Mouse (Mus musculus) spleen, postnatal 0 days (tissue): ENCODE results near the gene Slc8a1. TPM values are rescaled to one million over a fixed set of nuclear protein-coding genes. Genes with fewer than 3 reads are reported as not detected.

Experiments
- polyA plus RNA-seq: library from polyadenylated mRNA; unstranded; fragments of >200 nt; fragmentation: Nextera tagmentation; extraction: Ambion mirVana; gene quantifications from 2 replicates; pipeline ENCODE4 v1.2.1, GENCODE M21; 2015

Slc8a1 gene
- polyA plus RNA-seq: 2.8 and 3.8 TPM in 2 replicates

DNA sequence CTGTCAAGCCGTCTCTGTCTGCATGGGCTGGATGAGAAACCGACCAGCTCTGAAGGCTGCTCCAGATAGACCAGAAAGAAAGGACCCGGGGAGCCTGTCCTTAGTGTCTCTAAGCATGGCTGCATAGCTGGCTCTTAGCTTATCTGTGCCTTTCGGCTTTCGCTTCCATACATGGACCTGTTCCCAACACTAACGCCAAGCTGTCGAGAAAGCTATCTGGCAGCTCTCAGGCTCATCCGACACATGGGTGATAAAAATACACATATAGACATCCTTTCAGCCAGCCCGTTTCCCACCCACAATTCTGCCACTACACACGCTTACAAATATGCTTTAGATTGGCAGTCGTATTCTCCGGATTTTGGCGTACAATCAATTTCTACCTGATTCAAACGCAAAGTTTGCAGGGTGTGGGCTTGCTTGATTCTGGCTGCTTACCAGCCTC, at the start of gene Slc8a1:
Slc8a1 (minus strand) TSS at position 67 of the 445 bp plus-strand sequence.

GRCm38 (mm10) chr17:81441463-81441862, 296.7 kb downstream of the Slc8a1 start, which contains the start of gene Gm11096:
TSS of gene Gm11096 (plus strand) at chr17:81441763.

